Mouse (Mus musculus): ENCODE results near the gene 9930021J03Rik.

9930021J03Rik gene

GRCm38 (mm10) chr19:29810022-29810421 lies 4.2 kb upstream of the 9930021J03Rik start:
- DNase-seq (ENCODE audit: low spot score in 2 of 2) = no peak

GRCm38 (mm10) chr19:29805101-29805916 lies 480 bp downstream of the 9930021J03Rik start:
- DNase-seq (ENCODE audit: low spot score in 2 of 2) = peak; percentile 66 to 71

- DNase-seq (ENCODE audit: low spot score in 2 of 2) = no peak
Measured at GRCm38 (mm10) chr19:29803946-29804345, 1.8 kb downstream of the 9930021J03Rik start.

- DNase-seq (ENCODE audit: low spot score in 2 of 2) = no peak
Measured at GRCm38 (mm10) chr19:29797371-29797770, 8.4 kb downstream of the 9930021J03Rik start.

- DNase-seq (ENCODE audit: low spot score in 2 of 2) = no peak
Measured at GRCm38 (mm10) chr19:29787997-29788396, 17.8 kb downstream of the 9930021J03Rik start.

GRCm38 (mm10) chr19:29782914-29783313 lies 22.9 kb downstream of the 9930021J03Rik start:
- DNase-seq (ENCODE audit: low spot score in 2 of 2) = no peak

- DNase-seq (ENCODE audit: low spot score in 2 of 2) = no peak
Measured at GRCm38 (mm10) chr19:29753939-29754338, 51.9 kb downstream of the 9930021J03Rik start.

- no peak for DNase-seq (ENCODE audit: low spot score in 2 of 2)
Measured at GRCm38 (mm10) chr19:29750994-29751393, 54.8 kb downstream of the 9930021J03Rik start.

- no peak for DNase-seq (ENCODE audit: low spot score in 2 of 2)
Measured at GRCm38 (mm10) chr19:29743531-29743930, 62.3 kb downstream of the 9930021J03Rik start.

GRCm38 (mm10) chr19:29740661-29741060 lies 65.1 kb downstream of the 9930021J03Rik start:
- DNase-seq (ENCODE audit: low spot score in 2 of 2) = no peak

- no peak for DNase-seq (ENCODE audit: low spot score in 2 of 2)
Measured at GRCm38 (mm10) chr19:29739608-29740007, 66.2 kb downstream of the 9930021J03Rik start.

- DNase-seq (ENCODE audit: low spot score in 2 of 2) = no peak
Measured at GRCm38 (mm10) chr19:29735421-29735820, 70.4 kb downstream of the 9930021J03Rik start.

GRCm38 (mm10) chr19:29718476-29718875 lies 87.3 kb downstream of the 9930021J03Rik start:
- no peak for DNase-seq (ENCODE audit: low spot score in 2 of 2)

GRCm38 (mm10) chr19:29717854-29718253 lies 87.9 kb downstream of the 9930021J03Rik start:
- DNase-seq (ENCODE audit: low spot score in 2 of 2) = no peak

- DNase-seq (ENCODE audit: low spot score in 2 of 2) = no peak
Measured at GRCm38 (mm10) chr19:29713451-29713850, 92.3 kb downstream of the 9930021J03Rik start.

- no peak for DNase-seq (ENCODE audit: low spot score in 2 of 2)
Measured at GRCm38 (mm10) chr19:29709461-29709860, 96.3 kb downstream of the 9930021J03Rik start.

- DNase-seq (ENCODE audit: low spot score in 2 of 2) = no peak
Measured at GRCm38 (mm10) chr19:29708461-29708860, 97.3 kb downstream of the 9930021J03Rik start.

- no peak for DNase-seq (ENCODE audit: low spot score in 2 of 2)
Measured at GRCm38 (mm10) chr19:29708003-29708402, 97.8 kb downstream of the 9930021J03Rik start.

GRCm38 (mm10) chr19:29707314-29707898 lies 98.4 kb downstream of the 9930021J03Rik start:
- DNase-seq (ENCODE audit: low spot score in 2 of 2) = no peak

- no peak for DNase-seq (ENCODE audit: low spot score in 2 of 2)
Measured at GRCm38 (mm10) chr19:29704436-29704835, 101.4 kb downstream of the 9930021J03Rik start.

- no peak for DNase-seq (ENCODE audit: low spot score in 2 of 2)
Measured at GRCm38 (mm10) chr19:29701707-29702106, 104.1 kb downstream of the 9930021J03Rik start.

GRCm38 (mm10) chr19:29697245-29697874 lies 108.4 kb downstream of the 9930021J03Rik start, which contains the start of gene Mlana:
TSS of gene Mlana (plus strand) at chr19:29697824.
- DNase-seq (ENCODE audit: low spot score in 2 of 2) = no peak

GRCm38 (mm10) chr19:29696840-29697239 lies 108.9 kb downstream of the 9930021J03Rik start:
- DNase-seq (ENCODE audit: low spot score in 2 of 2) = no peak

Data from urinary bladder, adult 18-20 months (tissue).